Mouse (Mus musculus) C2C12 (cell line): ENCODE measurements around the gene Btc.

ENCODE experiments used
- CEBPB ChIP-seq: IDR thresholded peaks from one replicate; pipeline ENCODE4 v1.6.1; 2011; ENCODE audit warnings: low read depth, mild to moderate bottlenecking, control low read depth, moderate library complexity
- CTCF ChIP-seq: IDR thresholded peaks from one replicate; pipeline ENCODE4 v1.5.1; 2011; ENCODE audit not compliant: control insufficient read depth, insufficient read depth, insufficient read length
- MAX ChIP-seq: IDR thresholded peaks from one replicate; pipeline ENCODE4 v1.6.1; 2011; ENCODE audit warnings: mild to moderate bottlenecking, control low read depth
- USF1 ChIP-seq: IDR thresholded peaks from one replicate; pipeline ENCODE4 v1.6.1; 2011; ENCODE audit warnings: low read depth, mild to moderate bottlenecking, control low read depth, moderate library complexity

DNA sequence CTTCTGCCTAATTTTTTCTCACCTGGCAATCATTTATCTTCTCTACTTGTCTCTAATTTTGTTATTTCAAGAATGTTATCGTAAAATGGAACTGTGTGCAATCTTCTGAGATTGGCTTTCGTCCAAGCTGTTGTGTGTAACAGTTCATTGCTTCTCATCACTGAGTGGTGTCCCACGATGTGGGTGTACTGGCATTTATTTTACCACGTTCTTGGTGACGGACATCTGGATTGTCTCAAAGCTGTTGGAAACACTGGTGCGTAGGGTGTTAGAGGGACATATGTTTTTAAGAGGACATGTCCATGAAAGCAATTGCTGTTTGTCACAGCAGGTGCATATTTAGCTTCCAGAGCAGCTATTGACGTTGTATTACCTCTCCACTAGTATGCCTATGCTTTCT, 94.2 kb downstream of the Btc start:
- TF ChIP-seq CEBPB (no peak), CTCF (no peak), USF1 (no peak), MAX (no peak)
